Mouse (Mus musculus) limb, embryonic 11.5 days (tissue): ENCODE measurements at regions not wholly inside any gene's neighbourhood (a gene's known extent, or its start where the extent isn't known, plus 50 kb on each side); places are given as distances from the start of the nearest gene placed in this dataset.

Experiments
- ATAC-seq: fragments of 200-750 bp; cut with Nextera tagmentation; 2 replicates; pipeline ENCODE4 v1.8.0; 2017; ENCODE audit warnings: low read depth; ENCODE audit not compliant: insufficient number of reproducible peaks, low FRiP score, low TSS enrichment
- DNase-seq: peaks from one replicate; pipeline ENCODE4 v3.0.0-alpha.2; 2015; ENCODE audit warnings: low spot score
- H3K27ac ChIP-seq: fragments of 300-500 bp; sonication (generic); replicated peaks from 2 replicates; pipeline ENCODE4 v1.5.1; 2014; ENCODE audit warnings: low read depth, mild to moderate bottlenecking, low read length
- H3K27me3 ChIP-seq: fragments of 300-500 bp; sonication (generic); 2 replicates; pipeline ENCODE4 v1.6.1; 2014; ENCODE audit warnings: mild to moderate bottlenecking, low read length, mixed read lengths; ENCODE audit not compliant: control insufficient read depth, insufficient read depth
- H3K36me3 ChIP-seq: fragments of 300-500 bp; sonication (generic); 2 replicates; pipeline ENCODE4 v1.6.1; 2014; ENCODE audit warnings: mild to moderate bottlenecking, low read length, moderate library complexity, mixed read lengths; ENCODE audit not compliant: control insufficient read depth, insufficient read depth
- H3K4me1 ChIP-seq: fragments of 300-500 bp; sonication (generic); 2 replicates; pipeline ENCODE4 v1.6.1; 2014; ENCODE audit warnings: low read length, mixed read lengths; ENCODE audit not compliant: control insufficient read depth, insufficient read depth
- H3K4me2 ChIP-seq: fragments of 300-500 bp; sonication (generic); 2 replicates; pipeline ENCODE4 v1.6.1; 2014; ENCODE audit warnings: low read depth, mild to moderate bottlenecking, moderate library complexity; ENCODE audit not compliant: severe bottlenecking
- H3K4me3 ChIP-seq: fragments of 300-500 bp; sonication (generic); 2 replicates; pipeline ENCODE4 v1.5.1; 2014; ENCODE audit warnings: low read depth, low read length
- H3K9ac ChIP-seq: fragments of 300-500 bp; sonication (generic); 2 replicates; pipeline ENCODE4 v1.6.1; 2014; ENCODE audit warnings: mild to moderate bottlenecking, low read length
- H3K9me3 ChIP-seq: fragments of 300-500 bp; sonication (generic); 2 replicates; pipeline ENCODE4 v1.6.1; 2016; ENCODE audit warnings: low read length; ENCODE audit not compliant: control insufficient read depth
- WGBS: fragments of 180-500 bp; shearing (Covaris S2); extraction: QIAGEN DNeasy Blood & Tissue Kit; methylation state at CpG from one replicate; pipeline ENCODE4 v1.1.7; 2014; 5-methylcytosine and 5-hydroxymethylcytosine counted together

- Histone ChIP-seq H3K4me2 (no peak overlapping the region), H3K9me3 (no peaks in the 10 kb centered on the region), H3K27ac (no peak overlapping the region), H3K4me3 (no peak overlapping the region), H3K4me1 (peaks cover 7% of the 10 kb centered on the region), H3K9ac (no peak overlapping the region), H3K27me3 (no peaks in the 10 kb centered on the region), H3K36me3 (no peaks in the 10 kb centered on the region)
- DNase-seq (no peak), ATAC-seq (no peak)
- 73% methylated on average over 4 of the region's 4 CpGs for WGBS
These were observed 178.9 kb downstream of the Gm19410 start for GRCm38 (mm10) chr8:35944461-35944860.

DNA sequence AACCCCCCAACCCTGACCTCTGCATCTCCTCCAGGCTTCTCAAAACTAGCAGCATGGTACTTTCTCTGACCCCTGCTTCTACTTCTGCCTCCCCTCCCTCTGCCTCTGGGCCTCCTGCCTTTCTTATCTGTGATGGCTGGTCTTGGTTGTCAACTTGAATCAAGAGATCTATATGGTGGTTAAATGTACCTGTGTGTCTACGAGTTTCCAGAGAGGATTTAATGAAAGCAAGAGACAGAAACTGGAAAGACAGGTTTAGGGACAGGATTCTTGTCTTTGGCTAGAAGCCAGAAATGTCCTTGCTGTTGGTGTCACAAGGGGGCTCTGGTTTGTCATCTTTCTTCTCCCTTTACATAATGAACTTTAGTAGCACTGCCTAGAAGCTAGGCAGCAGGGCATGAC, 180.9 kb downstream of the Gm19410 start:
- Histone ChIP-seq H3K27me3 (no peaks in the 10 kb centered on the region), H3K9me3 (no peaks in the 10 kb centered on the region), H3K9ac (no peak overlapping the region), H3K4me1 (peaks cover 7% of the 10 kb centered on the region), H3K4me2 (no peak overlapping the region), H3K27ac (no peak overlapping the region), H3K36me3 (no peaks in the 10 kb centered on the region), H3K4me3 (no peak overlapping the region)
- DNase-seq (no peak), ATAC-seq (no peak)
- 50% methylated on average over 1 of the region's 1 CpGs for WGBS

DNA sequence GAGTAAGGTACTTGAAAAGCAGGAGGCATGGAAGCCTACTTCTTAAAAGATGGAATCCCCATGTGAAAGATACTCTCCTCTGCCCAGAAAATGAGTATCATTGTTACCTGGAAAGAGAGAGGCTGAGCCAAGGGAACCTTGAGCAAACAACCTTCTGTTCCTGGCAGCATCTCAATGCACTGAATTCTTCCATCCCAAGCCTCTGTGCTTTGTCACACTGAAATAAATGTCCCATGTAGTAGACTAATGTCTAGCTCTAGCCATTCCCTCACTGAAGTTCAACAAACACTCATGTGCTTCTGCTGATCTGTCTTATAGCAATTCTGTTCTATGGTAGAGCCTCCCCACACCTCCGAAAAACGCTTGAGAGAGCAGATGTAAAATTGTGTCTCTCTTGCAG, 182.6 kb downstream of the Gm19410 start:
- H3K4me2 ChIP-seq, result no peak overlapping the region
- H3K9ac ChIP-seq, result no peak overlapping the region
- H3K27ac ChIP-seq, result no peak overlapping the region
- H3K9me3 ChIP-seq, result no peaks in the 10 kb centered on the region
- ATAC-seq (no peak), DNase-seq (no peak)
- H3K27me3 ChIP-seq, result no peaks in the 10 kb centered on the region
- peaks cover 7% of the 10 kb centered on the region for H3K4me1 ChIP-seq
- no peaks in the 10 kb centered on the region for H3K36me3 ChIP-seq
- H3K4me3 ChIP-seq, result no peak overlapping the region
- WGBS, result 79% methylated on average over 2 of the region's 2 CpGs

- peaks cover 7% of the 10 kb centered on the region for H3K4me1 ChIP-seq
- no peaks in the 10 kb centered on the region for H3K9me3 ChIP-seq
- 19% methylated on average over 9 of the region's 9 CpGs for WGBS
- no peaks in the 10 kb centered on the region for H3K27me3 ChIP-seq
- no peak overlapping the region for H3K9ac ChIP-seq
- no peak overlapping the region; the same call in 1 of the 2 replicates for H3K27ac ChIP-seq
- no peaks in the 10 kb centered on the region for H3K36me3 ChIP-seq
- ATAC-seq (peak; percentile 83; the same call in 1 of the 2 replicates), DNase-seq (peak; percentile 57)
- H3K4me2 ChIP-seq, result no peak overlapping the region
- no peak overlapping the region for H3K4me3 ChIP-seq
These were observed 183.2 kb downstream of the Gm19410 start for GRCm38 (mm10) chr8:35948751-35949183.

GRCm38 (mm10) chr8:35955506-35955905, 189.9 kb downstream of the Gm19410 start:
- DNase-seq, result no peak
- ATAC-seq, result no peak
- Histone ChIP-seq H3K9me3 (no peaks in the 10 kb centered on the region), H3K4me1 (0 out of 2 replicates have a peak, but pooled peaks cover 3% of the 10 kb centered on the region), H3K27ac (no peak overlapping the region), H3K4me2 (no peak overlapping the region), H3K4me3 (no peak overlapping the region), H3K36me3 (no peaks in the 10 kb centered on the region), H3K9ac (no peak overlapping the region), H3K27me3 (no peaks in the 10 kb centered on the region)
- 92% methylated on average over 2 of the region's 2 CpGs for WGBS

- DNase-seq (no peak), ATAC-seq (no peak)
- no peaks in the 10 kb centered on the region for H3K36me3 ChIP-seq
- no peaks in the 10 kb centered on the region for H3K27me3 ChIP-seq
- H3K9ac ChIP-seq, result no peak overlapping the region
- no peak overlapping the region for H3K27ac ChIP-seq
- 67% methylated on average over 2 of the region's 2 CpGs for WGBS
- H3K4me3 ChIP-seq, result no peak overlapping the region
- H3K4me1 ChIP-seq, result 0 out of 2 replicates have a peak, but pooled peaks cover 3% of the 10 kb centered on the region
- no peaks in the 10 kb centered on the region for H3K9me3 ChIP-seq
- H3K4me2 ChIP-seq, result no peak overlapping the region
These were observed 190.7 kb downstream of the Gm19410 start for GRCm38 (mm10) chr8:35956319-35956718.

GRCm38 (mm10) chr8:35959201-35959600, 193.6 kb downstream of the Gm19410 start:
- no peaks in the 10 kb centered on the region for H3K27me3 ChIP-seq
- no peak overlapping the region for H3K9ac ChIP-seq
- no peak for ATAC-seq
- H3K4me2 ChIP-seq, result no peak overlapping the region
- H3K4me1 ChIP-seq, result 0 out of 2 replicates have a peak, but pooled peaks cover 3% of the 10 kb centered on the region
- WGBS, result 36% methylated on average over 4 of the region's 4 CpGs
- no peak overlapping the region for H3K4me3 ChIP-seq
- H3K27ac ChIP-seq, result no peak overlapping the region
- no peaks in the 10 kb centered on the region for H3K9me3 ChIP-seq
- no peaks in the 10 kb centered on the region for H3K36me3 ChIP-seq
- no peak for DNase-seq

- DNase-seq, result no peak
- Histone ChIP-seq H3K27ac (0 out of 2 replicates have a peak overlapping the region, but pooled peaks have one; percentile 15), H3K27me3 (no peaks in the 10 kb centered on the region), H3K4me3 (no peak overlapping the region), H3K36me3 (no peaks in the 10 kb centered on the region), H3K4me1 (0 out of 2 replicates have a peak, but pooled peaks cover 3% of the 10 kb centered on the region), H3K9ac (no peak overlapping the region), H3K4me2 (no peak overlapping the region), H3K9me3 (no peaks in the 10 kb centered on the region)
- ATAC-seq, result no peak
- WGBS, result 81% methylated on average over 9 of the region's 9 CpGs
These were observed 195.5 kb downstream of the Gm19410 start for GRCm38 (mm10) chr8:35960867-35961614.
